Mouse (Mus musculus): ENCODE measurements around the gene Uxs1.

- TF ChIP-seq EP300 (IDR thresholded peaks at IDR 0.05) (no peak), CTCF (IDR thresholded peaks at IDR 0.05) (no peak)
These were observed 51.5 kb downstream of the Uxs1 start for GRCm38 (mm10) chr1:43776106-43776505.
